25 mouse cellular contexts compared by ENCODE assay signal in the genomic region with DNA sequence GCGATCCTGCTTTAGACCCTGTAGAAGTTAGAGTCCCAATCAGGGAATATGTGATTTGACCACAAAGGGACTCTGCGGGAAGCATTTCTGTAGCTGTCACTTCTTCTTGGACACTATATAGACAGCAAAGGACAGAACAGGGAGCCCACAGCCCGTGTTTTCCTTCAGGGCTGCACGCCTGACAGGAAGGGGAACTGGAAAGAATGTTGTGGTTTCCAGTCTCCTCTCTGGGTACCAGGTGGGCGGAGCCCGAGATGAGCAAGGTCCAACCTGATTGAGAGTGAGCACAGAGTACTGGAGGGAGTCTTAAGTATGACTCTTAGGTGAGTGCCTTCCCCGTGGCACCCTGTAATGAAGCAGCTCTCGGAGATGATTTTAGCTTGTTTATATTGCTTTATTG.
DNase-seq lines count a peak whose midpoint lies in the region; ATAC-seq lines count a peak whose summit lies in the region.
"Had no signal": no experiment of that assay in that cellular context is flagged by ENCODE, and none has a peak within 500 bp of the region (broad histone marks: within the 10 kb centered on the region; RNA-seq: fewer than 3 reads in every experiment).

No protein-coding gene starts in this region.

- no peaks in the 10 kb centered on the region for H3K36me3 ChIP-seq in splenic B cell, adult 2 months (ENCODE audit: control insufficient read depth, insufficient read depth, low read length, poor library complexity, severe bottlenecking)
- H3K36me3 ChIP-seq: heart, embryonic 10.5 days; heart, embryonic 13.5 days; hindbrain, embryonic 12.5 days; hindbrain, embryonic 15.5 days had no signal

- no peak for ATAC-seq in CD4-positive, CD25-positive, alpha-beta regulatory T cell, adult 4 months
- ATAC-seq: activated CD4-positive, CD25-positive, alpha-beta regulatory T cell, adult 4 months; forebrain, embryonic 14.5 days; intestine, embryonic 16.5 days had no signal

- peak; percentile 15 for DNase-seq in CD4-positive, CD25-positive, alpha-beta regulatory T cell, adult 2 months (ENCODE audit: low read depth, low spot score)
- peak; percentile 29 for DNase-seq in induced T-regulatory cell, adult 2 months (ENCODE audit: low read depth)
- peak; percentile 8 for DNase-seq in splenic B cell, adult 2 months (ENCODE audit: low read depth, low spot score)
- no peak for DNase-seq in spleen, postnatal 36 days (ENCODE audit: low spot score in 2 of 2)
- DNase-seq in c-Kit-positive CD71-positive TER-119-positive erythroid progenitor cells, embryonic 14.5 days (ENCODE audit: low spot score) = no peak
- DNase-seq: adrenal gland, postnatal 10 days; adrenal gland, postnatal 36 days; cerebellum, adult 11 months; cerebellum, adult 2 months; cerebellum, adult 9-11 months; cerebellum, postnatal 25 days; embryo, embryonic 11 days; gastrocnemius, postnatal 25 days; heart, adult 2 months; heart, postnatal 14 days; heart, postnatal 4 days; kidney, adult 18-20 months had no signal

- no peaks in the 10 kb centered on the region for H3K27me3 ChIP-seq in splenic B cell, adult 2 months (ENCODE audit: control insufficient read depth, insufficient read depth, low read length, poor library complexity, severe bottlenecking)
- H3K27me3 ChIP-seq: heart, embryonic 13.5 days; hindbrain, embryonic 12.5 days; hindbrain, embryonic 15.5 days had no signal

Comparison
In these comparisons a context has a peak if more than half of its experiments do, and no peak if none do; other contexts are left out.
1. DNase-seq: peak in CD4-positive, CD25-positive, alpha-beta regulatory T cell, adult 2 months (single experiment), induced T-regulatory cell, adult 2 months (single experiment) and splenic B cell, adult 2 months (single experiment); none in spleen, postnatal 36 days (0 of 2) and c-Kit-positive CD71-positive TER-119-positive erythroid progenitor cells, embryonic 14.5 days (single experiment).